Mouse (Mus musculus): ENCODE results near the gene Atp8b4.

DNA sequence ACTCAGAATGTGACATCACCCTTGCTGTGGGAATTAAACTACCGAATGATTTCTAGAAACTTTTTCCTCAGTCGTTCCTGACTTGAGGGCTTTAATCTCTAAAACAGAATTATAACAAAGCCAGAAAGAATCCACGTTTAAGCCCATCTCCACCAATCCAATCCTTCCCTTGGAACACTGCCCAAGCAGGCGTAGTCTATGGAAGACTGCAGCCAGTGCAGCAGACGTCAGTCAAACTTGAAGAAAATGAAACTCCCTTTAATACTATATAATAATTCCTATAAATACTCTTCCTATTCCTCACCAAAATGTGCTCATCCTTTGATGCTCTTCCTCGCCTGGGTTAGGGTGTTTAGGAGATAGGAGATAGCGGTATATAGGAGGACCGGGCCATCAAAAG, 7.2 kb downstream of the Atp8b4 start:
- no peak for TF ChIP-seq EP300 (IDR thresholded peaks at IDR 0.05; ENCODE audit: insufficient read depth, low read depth, low read length)
- TF ChIP-seq CTCF (IDR thresholded peaks at IDR 0.05; ENCODE audit: low read depth, low read length): no peak

Data from ES-Bruce4 (cell line).